10 mouse cellular contexts compared by ENCODE assay signal in genomic region chr12:3568461-3568991, GRCm38 (mm10). TPM values are rescaled to one million over a fixed set of nuclear protein-coding genes. Genes with fewer than 3 reads are reported as not detected.
A peak's percentile ranks its signal among the peaks of the same experiment; 100 is the strongest.
DNase-seq lines count a peak whose midpoint lies in the region; ATAC-seq lines count a peak whose summit lies in the region.
"Had no signal": no experiment of that assay in that cellular context is flagged by ENCODE, and none has a peak within 500 bp of the region (broad histone marks: within the 10 kb centered on the region; RNA-seq: fewer than 3 reads in every experiment).

No protein-coding gene starts in this region.

- H3K4me3 ChIP-seq in limb, embryonic 10.5 days, result no peak overlapping the region
- H3K4me3 ChIP-seq: limb, embryonic 13.5 days had no signal

- DNase-seq in left cerebral cortex, adult 11 months (ENCODE audit: low spot score), result peak; percentile 70
- DNase-seq in left cerebral cortex, postnatal 10 days (ENCODE audit: extremely low spot score in 1 of 2, low spot score in 2 of 2), result no peak
- peak; percentile 76 to 83 for DNase-seq in left cerebral cortex, adult 9 months (ENCODE audit: low spot score in 2 of 2)
- peak; percentile 91 for DNase-seq in telencephalon, adult 2 months (ENCODE audit: low read depth, low spot score)
- DNase-seq in limb, embryonic 10.5 days (ENCODE audit: low spot score), result no peak
- no peak for DNase-seq in embryo, embryonic 10.5 days (ENCODE audit: low spot score)
- no peak for DNase-seq in layer of hippocampus, adult 8-10 months (ENCODE audit: low spot score in 2 of 2)
- DNase-seq: adrenal gland, adult 8-10 months had no signal

- H3K9me3 ChIP-seq in limb, embryonic 10.5 days (replicated peaks), result no peaks in the 10 kb centered on the region
- H3K9me3 ChIP-seq: limb, embryonic 13.5 days had no signal

- H3K36me3 ChIP-seq in limb, embryonic 10.5 days, result no peaks in the 10 kb centered on the region
- H3K36me3 ChIP-seq: limb, embryonic 13.5 days had no signal

- no peaks in the 10 kb centered on the region for H3K27me3 ChIP-seq in limb, embryonic 10.5 days (ENCODE audit: low read depth, poor library complexity, severe bottlenecking)
- H3K27me3 ChIP-seq: limb, embryonic 13.5 days had no signal

- WGBS in limb, embryonic 10.5 days, result 80% methylated on average over 5 of the region's 5 CpGs

- intact Hi-C loops in left cerebral cortex, postnatal 10 days (cut with DNase I), result no loop called here

- no peak overlapping the region for H3K27ac ChIP-seq in limb, embryonic 10.5 days
- H3K27ac ChIP-seq: limb, embryonic 13.5 days had no signal

- peak; percentile 66 for ATAC-seq in activated CD4-positive, CD25-positive, alpha-beta regulatory T cell, adult 4 months

- H3K4me1 ChIP-seq in limb, embryonic 10.5 days, result peaks cover 7% of the 10 kb centered on the region

RNA-seq across cellular contexts. Expression of gene Dtnb, which starts 3.7 kb away (rescaled TPM):
- 10 to 100 TPM; 74.5 to 76.5 TPM for total RNA-seq in left cerebral cortex, postnatal 10 days (2021)
- 10 to 100 TPM; 20.2 to 20.4 TPM for polyA plus RNA-seq in activated CD4-positive, CD25-positive, alpha-beta regulatory T cell, adult 4 months (2017; shearing (Covaris generic))
- polyA plus RNA-seq in limb, embryonic 10.5 days (2016; fragmentation: Nextera tagmentation; extraction: Ambion mirVana), result 42.7 and 43.7 TPM in 2 replicates
- total RNA-seq in layer of hippocampus, adult 8-10 months (2022), result 100 to 1,000 TPM; 109 to 123 (median 113) TPM

Comparison
In these comparisons a context has a peak if more than half of its experiments do, and no peak if none do; other contexts are left out.
1. DNase-seq: peak in left cerebral cortex, adult 11 months (single experiment), left cerebral cortex, adult 9 months (2 of 2) and telencephalon, adult 2 months (single experiment); none in left cerebral cortex, postnatal 10 days (0 of 2), limb, embryonic 10.5 days (single experiment), embryo, embryonic 10.5 days (single experiment) and layer of hippocampus, adult 8-10 months (0 of 2).